Comparison of ENCODE assay signal across 15 mouse cellular contexts in the genomic region with DNA sequence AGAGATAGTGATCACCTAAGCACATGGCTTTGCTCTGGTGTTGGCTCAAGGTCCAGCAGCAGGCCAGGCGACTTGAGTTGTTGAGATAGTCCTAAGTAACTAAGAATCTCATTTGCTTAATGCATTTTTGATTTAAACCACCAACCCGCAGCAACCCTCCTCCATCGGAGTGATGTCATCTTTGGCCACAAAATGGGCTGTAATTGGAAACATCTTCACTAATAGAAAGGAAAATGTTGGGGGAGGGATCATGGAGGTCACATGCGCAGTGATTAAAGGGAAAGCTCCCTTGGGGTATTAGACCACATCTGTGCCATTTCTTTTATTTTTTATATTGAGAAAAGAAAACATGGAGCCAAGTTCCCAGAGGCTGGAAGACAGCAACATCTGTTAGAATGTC.
DNase-seq lines count a peak whose midpoint lies in the region; ATAC-seq and TF ChIP-seq lines count a peak whose summit lies in the region.
"Had no signal": no experiment of that assay in that cellular context is flagged by ENCODE, and none has a peak within 500 bp of the region (broad histone marks: within the 10 kb centered on the region; RNA-seq: fewer than 3 reads in every experiment).

No protein-coding gene starts in this region.

- H3K9me3 ChIP-seq in embryonic facial prominence, embryonic 14.5 days (ENCODE audit: control insufficient read depth, low read length): no peaks in the 10 kb centered on the region
- H3K9me3 ChIP-seq in stomach, embryonic 16.5 days (replicated peaks; ENCODE audit: control insufficient read depth, low read length): no peaks in the 10 kb centered on the region
- H3K9me3 ChIP-seq in forebrain, embryonic 10.5 days: no peaks in the 10 kb centered on the region
- H3K9me3 ChIP-seq: lung, embryonic 15.5 days had no signal

- H3K27ac ChIP-seq in left cerebral cortex, adult 2 months: peak overlapping the region; percentile 76
- peak overlapping the region; percentile 69 for H3K27ac ChIP-seq in embryonic facial prominence, embryonic 14.5 days (replicated peaks; ENCODE audit: low read depth, low read length)
- peak overlapping the region; percentile 58; the same call in 1 of the 2 replicates for H3K27ac ChIP-seq in stomach, embryonic 16.5 days (ENCODE audit: low read length)
- no peak overlapping the region for H3K27ac ChIP-seq in forebrain, embryonic 10.5 days
- H3K27ac ChIP-seq: lung, embryonic 15.5 days had no signal

- H3K9ac ChIP-seq in embryonic facial prominence, embryonic 14.5 days (ENCODE audit: low read depth, low read length): no peak overlapping the region
- no peak overlapping the region for H3K9ac ChIP-seq in stomach, embryonic 16.5 days (ENCODE audit: low read length)
- H3K9ac ChIP-seq: lung, embryonic 15.5 days had no signal

- peaks cover 28% of the 10 kb centered on the region for H3K36me3 ChIP-seq in embryonic facial prominence, embryonic 14.5 days (ENCODE audit: control insufficient read depth, insufficient read depth, low read length)
- no peaks in the 10 kb centered on the region for H3K36me3 ChIP-seq in stomach, embryonic 16.5 days (ENCODE audit: control insufficient read depth, insufficient read depth, low read length)
- H3K36me3 ChIP-seq in forebrain, embryonic 10.5 days (replicated peaks): peaks cover 41% of the 10 kb centered on the region

- no peaks in the 10 kb centered on the region for H3K27me3 ChIP-seq in embryonic facial prominence, embryonic 14.5 days (replicated peaks; ENCODE audit: control insufficient read depth, insufficient read depth, low read length)
- no peaks in the 10 kb centered on the region for H3K27me3 ChIP-seq in stomach, embryonic 16.5 days (ENCODE audit: control insufficient read depth, insufficient read depth, low read length)
- H3K27me3 ChIP-seq in forebrain, embryonic 10.5 days (ENCODE audit: poor library complexity, severe bottlenecking): no peaks in the 10 kb centered on the region
- H3K27me3 ChIP-seq: lung, embryonic 15.5 days had no signal

- peak; percentile 38 for DNase-seq in gastrocnemius, adult 18-20 months (ENCODE audit: low spot score)
- DNase-seq in gastrocnemius, postnatal 10 days: no peak
- DNase-seq in left cerebral cortex, adult 2 months (ENCODE audit: extremely low spot score in 1 of 2, low spot score in 2 of 2): no peak
- no peak for DNase-seq in left cerebral cortex, adult 18-20 months (ENCODE audit: low spot score in 2 of 2)
- DNase-seq in embryonic facial prominence, embryonic 14.5 days (ENCODE audit: low spot score): peak; percentile 87
- DNase-seq in spleen, postnatal 14 days (ENCODE audit: low spot score in 2 of 2): no peak
- DNase-seq in forebrain, embryonic 10.5 days (ENCODE audit: extremely low spot score, low spot score): no peak
- DNase-seq: adrenal gland, postnatal 10 days; cerebellum, postnatal 25 days; liver; right cerebral cortex, postnatal 14 days; thymus, postnatal 4 days had no signal

- H3K4me3 ChIP-seq in left cerebral cortex, adult 2 months: no peak overlapping the region
- H3K4me3 ChIP-seq in embryonic facial prominence, embryonic 14.5 days (ENCODE audit: low read depth, low read length): no peak overlapping the region
- H3K4me3 ChIP-seq in stomach, embryonic 16.5 days (replicated peaks; ENCODE audit: low read length): no peak overlapping the region
- H3K4me3 ChIP-seq in forebrain, embryonic 10.5 days: no peak overlapping the region
- H3K4me3 ChIP-seq: lung, embryonic 15.5 days had no signal

- intact Hi-C loops in left cerebral cortex, adult 2 months (cut with DNase I): no loop called here

- 37% methylated on average over 4 of the region's 4 CpGs for WGBS in embryonic facial prominence, embryonic 14.5 days
- 75% methylated on average over 4 of the region's 4 CpGs for WGBS in stomach, embryonic 16.5 days
- 74% methylated on average over 4 of the region's 4 CpGs for WGBS in forebrain, embryonic 10.5 days

- TF ChIP-seq CTCF in left cerebral cortex, adult 2 months (IDR thresholded peaks at IDR 0.05): no peak

- H3K4me1 ChIP-seq in embryonic facial prominence, embryonic 14.5 days (ENCODE audit: control insufficient read depth, insufficient read depth, low read length): peaks cover 46% of the 10 kb centered on the region
- peaks cover 42% of the 10 kb centered on the region for H3K4me1 ChIP-seq in stomach, embryonic 16.5 days (ENCODE audit: control insufficient read depth, insufficient read depth, low read length)
- H3K4me1 ChIP-seq in forebrain, embryonic 10.5 days: peaks cover 60% of the 10 kb centered on the region

- ATAC-seq in embryonic facial prominence, embryonic 14.5 days (ENCODE audit: low read depth): peak; percentile 41
- ATAC-seq in stomach, embryonic 16.5 days (ENCODE audit: insufficient read depth, low FRiP score): no peak
- ATAC-seq: intestine, embryonic 16.5 days had no signal

- no peak overlapping the region for H3K4me2 ChIP-seq in embryonic facial prominence, embryonic 14.5 days (ENCODE audit: low read depth, low read length)
- no peak overlapping the region for H3K4me2 ChIP-seq in stomach, embryonic 16.5 days (ENCODE audit: low read depth, low read length)
- H3K4me2 ChIP-seq: lung, embryonic 15.5 days had no signal

Comparison
In these comparisons a context has a peak if more than half of its experiments do, and no peak if none do; other contexts are left out.
1. DNase-seq: peak in gastrocnemius, adult 18-20 months (single experiment) and embryonic facial prominence, embryonic 14.5 days (single experiment); none in gastrocnemius, postnatal 10 days (single experiment), left cerebral cortex, adult 2 months (0 of 2), left cerebral cortex, adult 18-20 months (0 of 2), spleen, postnatal 14 days (0 of 2) and forebrain, embryonic 10.5 days (single experiment).